In the genomic region with DNA sequence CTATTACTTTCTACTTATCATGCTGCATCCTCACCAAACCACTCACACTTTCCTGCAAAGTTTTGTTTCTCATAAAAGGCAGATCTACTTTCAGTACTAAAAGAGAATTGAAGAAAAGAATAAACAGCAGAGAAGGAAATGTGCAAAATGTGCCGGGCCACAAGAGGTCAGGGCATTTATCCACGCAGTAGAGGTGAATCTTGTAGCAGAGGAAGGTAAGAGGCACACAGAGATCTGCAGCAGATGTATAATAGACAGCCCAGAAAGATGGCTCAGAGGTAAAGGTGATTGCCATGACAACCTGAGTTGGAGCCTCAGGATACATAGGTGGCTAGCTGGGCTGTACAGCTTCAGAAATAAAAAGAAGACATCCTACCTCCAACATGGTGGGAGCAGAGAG, we compare ENCODE assay signal across 26 mouse cellular contexts. TPM values are rescaled to one million over a fixed set of nuclear protein-coding genes. Genes with fewer than 3 reads are reported as not detected.
A peak's percentile ranks its signal among the peaks of the same experiment; 100 is the strongest.
DNase-seq lines count a peak whose midpoint lies in the region; ATAC-seq and TF ChIP-seq lines count a peak whose summit lies in the region.
"Had no signal": no experiment of that assay in that cellular context is flagged by ENCODE, and none has a peak within 500 bp of the region (broad histone marks: within the 10 kb centered on the region; RNA-seq: fewer than 3 reads in every experiment).

No protein-coding gene starts in this region.

- no peaks in the 10 kb centered on the region for H3K4me1 ChIP-seq in liver, postnatal 0 days (ENCODE audit: insufficient read depth)
- H3K4me1 ChIP-seq in liver, embryonic 12.5 days = no peaks in the 10 kb centered on the region
- H3K4me1 ChIP-seq: embryonic facial prominence, embryonic 10.5 days; heart, embryonic 10.5 days; hindbrain, embryonic 13.5 days; midbrain, embryonic 10.5 days; neural tube, embryonic 12.5 days had no signal

- TF ChIP-seq EP300 in liver, postnatal 0 days (IDR thresholded peaks at IDR 0.05; ENCODE audit: low read depth) = no peak

- no peaks in the 10 kb centered on the region for H3K27me3 ChIP-seq in liver, postnatal 0 days (ENCODE audit: insufficient read depth, low read length)
- no peaks in the 10 kb centered on the region for H3K27me3 ChIP-seq in liver, embryonic 12.5 days (replicated peaks)
- H3K27me3 ChIP-seq in splenic B cell, adult 2 months (ENCODE audit: control insufficient read depth, insufficient read depth, low read length, poor library complexity, severe bottlenecking) = no peaks in the 10 kb centered on the region
- H3K27me3 ChIP-seq: hindbrain, embryonic 13.5 days; neural tube, embryonic 12.5 days had no signal

- no peak for TF ChIP-seq CTCF in liver, postnatal 0 days (IDR thresholded peaks at IDR 0.05; ENCODE audit: low read depth)

- 57% methylated on average over 2 of the region's 2 CpGs for WGBS in liver, postnatal 0 days (ENCODE audit: insufficient replicate concordance)
- 61% methylated on average over 2 of the region's 2 CpGs for WGBS in liver, embryonic 12.5 days (ENCODE audit: insufficient replicate concordance)

- no peak overlapping the region for H3K4me2 ChIP-seq in liver, postnatal 0 days (ENCODE audit: low read depth, low read length)
- H3K4me2 ChIP-seq in liver, embryonic 12.5 days = no peak overlapping the region
- H3K4me2 ChIP-seq: hindbrain, embryonic 13.5 days; liver, embryonic 11.5 days; lung, embryonic 14.5 days; neural tube, embryonic 12.5 days had no signal

- DNase-seq in liver, postnatal 0 days = no peak
- peak; percentile 32 to 54 for DNase-seq in CD8-positive naive resting alpha-beta T cell, adult 2 months (ENCODE audit: low read depth in 2 of 2, low spot score in 2 of 2)
- peak; percentile 70 for DNase-seq in induced T-regulatory cell, adult 2 months (ENCODE audit: low read depth)
- peak; percentile 79 for DNase-seq in splenic B cell, adult 2 months (ENCODE audit: low read depth, low spot score)
- no peak for DNase-seq in cerebellum, adult 18-20 months
- DNase-seq in cerebellum, adult 11-12 months = no peak
- no peak for DNase-seq in embryo, embryonic 10.5 days (ENCODE audit: low spot score)
- DNase-seq: cerebellum, postnatal 14 days; kidney, postnatal 36 days; lung, embryonic 14.5 days; right cerebral cortex, adult 18-20 months had no signal

- H3K27ac ChIP-seq in liver, postnatal 0 days (ENCODE audit: low read depth) = peak overlapping the region; percentile 16; the same call in 1 of the 2 replicates
- no peak overlapping the region for H3K27ac ChIP-seq in liver, embryonic 12.5 days
- H3K27ac ChIP-seq: embryonic facial prominence, embryonic 10.5 days; heart, embryonic 10.5 days; hindbrain, embryonic 13.5 days; left cerebral cortex, adult 2 months; macrophage; midbrain, embryonic 10.5 days; neural tube, embryonic 12.5 days; stomach, postnatal 0 days had no signal

- no peak for ATAC-seq in liver, postnatal 0 days
- no peak for ATAC-seq in liver, embryonic 12.5 days
- ATAC-seq: intestine, embryonic 16.5 days had no signal

- no peak overlapping the region for H3K9ac ChIP-seq in liver, postnatal 0 days (replicated peaks)
- no peak overlapping the region for H3K9ac ChIP-seq in liver, embryonic 12.5 days
- H3K9ac ChIP-seq: hindbrain, embryonic 13.5 days; lung, embryonic 14.5 days; neural tube, embryonic 12.5 days had no signal

- H3K4me3 ChIP-seq in liver, postnatal 0 days (ENCODE audit: low read depth, low read length) = no peak overlapping the region
- no peak overlapping the region for H3K4me3 ChIP-seq in liver, embryonic 12.5 days
- H3K4me3 ChIP-seq: embryonic facial prominence, embryonic 10.5 days; heart, embryonic 10.5 days; hindbrain, embryonic 13.5 days; left cerebral cortex, adult 2 months; midbrain, embryonic 10.5 days; neural tube, embryonic 12.5 days had no signal

- no peaks in the 10 kb centered on the region for H3K9me3 ChIP-seq in liver, postnatal 0 days (ENCODE audit: low read length)
- no peaks in the 10 kb centered on the region for H3K9me3 ChIP-seq in liver, embryonic 12.5 days (replicated peaks)
- H3K9me3 ChIP-seq: embryonic facial prominence, embryonic 10.5 days; heart, embryonic 10.5 days; hindbrain, embryonic 13.5 days; midbrain, embryonic 10.5 days; neural tube, embryonic 12.5 days had no signal

- H3K36me3 ChIP-seq in liver, postnatal 0 days (replicated peaks; ENCODE audit: insufficient read depth, low read length) = no peaks in the 10 kb centered on the region
- H3K36me3 ChIP-seq in liver, embryonic 12.5 days = no peaks in the 10 kb centered on the region
- no peaks in the 10 kb centered on the region for H3K36me3 ChIP-seq in splenic B cell, adult 2 months (ENCODE audit: control insufficient read depth, insufficient read depth, low read length, poor library complexity, severe bottlenecking)
- H3K36me3 ChIP-seq: embryonic facial prominence, embryonic 10.5 days; heart, embryonic 10.5 days; hindbrain, embryonic 13.5 days; midbrain, embryonic 10.5 days; neural tube, embryonic 12.5 days had no signal

RNA-seq across cellular contexts. Expression of a gene that starts 11.8 kb away (rescaled TPM):
- polyA plus RNA-seq in liver, postnatal 0 days (2015; fragmentation: Nextera tagmentation; extraction: Ambion mirVana) = 2.8 and 3.2 TPM in 2 replicates
- 1.3 and 1.4 TPM in 2 replicates for polyA plus RNA-seq in liver, embryonic 12.5 days (2016; fragmentation: Nextera tagmentation; extraction: Ambion mirVana)

RNA-seq across cellular contexts. Expression of a gene that starts 17.5 kb away (rescaled TPM):
- 2.1 and 2.5 TPM in 2 replicates for polyA plus RNA-seq in liver, postnatal 0 days (2015; fragmentation: Nextera tagmentation; extraction: Ambion mirVana)
- 0.26 and 0.31 TPM in 2 replicates for polyA plus RNA-seq in liver, embryonic 12.5 days (2016; fragmentation: Nextera tagmentation; extraction: Ambion mirVana)
- polyA plus RNA-seq: embryonic facial prominence, embryonic 10.5 days; forebrain, embryonic 11.5 days; heart, embryonic 10.5 days; limb, embryonic 11.5 days; midbrain, embryonic 10.5 days; midbrain, postnatal 0 days had no signal

RNA-seq across cellular contexts. Expression of a gene that starts 51.2 kb away (rescaled TPM):
- polyA plus RNA-seq in liver, postnatal 0 days (2015; fragmentation: Nextera tagmentation; extraction: Ambion mirVana) = 2.9 and 3.5 TPM in 2 replicates
- polyA plus RNA-seq in liver, embryonic 12.5 days (2016; fragmentation: Nextera tagmentation; extraction: Ambion mirVana) = 0.48 and 1.7 TPM in 2 replicates
- polyA plus RNA-seq: heart, embryonic 10.5 days had no signal

RNA-seq across cellular contexts. Expression of a gene that starts 56.2 kb away (rescaled TPM):
- 1.8 and 2.3 TPM in 2 replicates for polyA plus RNA-seq in liver, postnatal 0 days (2015; fragmentation: Nextera tagmentation; extraction: Ambion mirVana)
- not detected in 2 replicates for polyA plus RNA-seq in liver, embryonic 12.5 days (2016; fragmentation: Nextera tagmentation; extraction: Ambion mirVana)
- polyA plus RNA-seq: embryonic facial prominence, embryonic 10.5 days; forebrain, embryonic 11.5 days; heart, embryonic 10.5 days; hindbrain, embryonic 13.5 days; kidney, embryonic 14.5 days; limb, embryonic 11.5 days; liver, embryonic 11.5 days; lung, embryonic 14.5 days; midbrain, embryonic 10.5 days; midbrain, postnatal 0 days; neural tube, embryonic 12.5 days had no signal

Comparison
In these comparisons a context has a peak if more than half of its experiments do, and no peak if none do; other contexts are left out.
1. DNase-seq: peak in CD8-positive naive resting alpha-beta T cell, adult 2 months (2 of 2), induced T-regulatory cell, adult 2 months (single experiment) and splenic B cell, adult 2 months (single experiment); none in liver, postnatal 0 days (single experiment), cerebellum, adult 18-20 months (0 of 2), cerebellum, adult 11-12 months (single experiment) and embryo, embryonic 10.5 days (single experiment).